Mouse (Mus musculus) A20 (cell line): ENCODE measurements around the gene Gm3336.

Source experiments
- DNase-seq: peaks from one replicate; pipeline ENCODE4 v3.0.0-alpha.2; 2011; ENCODE audit warnings: low read depth, low spot score

Gene Gm3336

DNA sequence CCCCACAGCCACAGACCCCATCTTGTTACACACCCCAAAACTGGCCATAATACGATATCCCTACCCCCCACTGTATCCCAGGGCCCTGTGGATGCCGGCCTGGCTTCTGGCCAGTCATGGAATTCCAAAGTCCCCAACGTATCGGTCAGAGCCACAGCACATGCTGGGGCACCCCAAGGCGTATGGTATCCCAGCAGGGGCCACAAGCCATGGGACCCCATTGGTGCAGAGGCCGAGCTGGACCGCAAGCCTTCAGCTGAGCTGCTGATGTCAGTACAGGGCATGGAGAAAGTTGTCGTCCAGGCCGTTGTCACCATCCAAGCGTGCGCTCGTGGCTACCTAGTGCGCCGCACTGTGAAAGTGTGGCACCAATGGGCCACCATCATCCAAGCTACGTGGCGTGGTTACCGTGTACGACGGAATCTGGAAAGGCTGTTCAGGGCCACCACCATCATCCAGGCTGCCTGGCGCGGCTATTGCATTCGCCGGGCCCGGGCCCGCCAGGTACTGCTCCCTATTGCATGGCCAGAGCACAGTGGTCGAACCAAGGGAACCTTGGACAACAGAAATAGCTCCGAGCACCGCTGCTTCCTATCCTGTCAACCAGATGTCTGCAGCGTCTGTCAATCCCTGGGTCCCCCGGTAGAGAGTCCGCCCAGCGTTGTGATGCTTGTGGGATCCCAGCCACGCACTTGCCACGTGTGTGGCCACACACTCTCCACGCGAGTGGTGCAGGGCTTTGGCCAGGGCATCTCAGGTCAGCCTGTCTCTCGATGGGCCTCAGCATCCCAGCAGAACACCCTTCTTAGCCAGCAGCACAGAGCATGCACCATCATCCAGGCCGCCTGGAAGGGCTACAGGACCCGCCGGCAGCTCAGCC, 1.6 kb upstream of the Gm3336 start:
- DNase-seq, result no peak

DNA sequence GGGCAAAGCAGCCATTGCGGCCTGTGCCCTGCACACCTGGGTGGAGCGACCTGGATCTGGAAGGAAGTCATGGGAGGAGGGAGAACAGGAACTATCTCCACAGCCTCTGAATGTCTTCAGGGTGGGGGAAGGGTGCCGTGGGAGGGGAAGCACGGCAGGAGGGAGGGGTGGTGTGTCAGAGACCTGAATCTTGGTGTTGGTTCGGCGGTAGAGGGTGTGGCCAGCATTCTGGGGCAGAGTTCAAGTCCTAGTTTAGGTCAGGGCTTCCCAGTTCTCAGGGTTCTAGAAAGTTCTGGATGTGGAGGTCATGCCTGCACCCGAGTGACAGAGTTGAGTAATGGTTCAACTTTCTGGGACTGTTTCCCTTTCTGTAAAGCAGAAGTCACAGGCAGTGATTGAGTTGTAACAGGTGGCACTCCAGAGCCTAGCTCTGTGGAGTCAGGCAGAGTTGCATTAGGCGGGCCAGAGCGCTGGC, 1.5 kb downstream of the Gm3336 start:
- peak; percentile 59 for DNase-seq

DNA sequence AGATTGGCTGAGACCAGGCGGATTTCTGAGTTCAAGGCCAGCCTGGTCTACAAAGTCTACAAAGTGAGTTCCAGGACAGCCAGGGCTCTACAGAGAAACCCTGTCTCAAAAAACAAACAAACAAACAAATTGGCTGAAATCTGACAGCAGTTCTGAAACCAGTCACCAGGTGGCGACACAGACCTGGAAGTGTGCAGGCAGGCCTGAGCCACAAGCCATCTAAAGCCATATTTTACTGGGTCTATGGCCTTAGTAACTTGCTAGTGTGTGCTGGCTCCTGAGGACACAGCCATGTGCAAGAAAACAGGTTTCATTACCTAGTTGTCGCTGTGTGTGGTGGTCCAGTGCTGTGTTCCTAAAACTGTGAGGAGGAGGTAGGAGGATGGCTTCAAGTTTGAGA, 2.4 kb downstream of the Gm3336 start:
- peak; percentile 87 for DNase-seq

DNA sequence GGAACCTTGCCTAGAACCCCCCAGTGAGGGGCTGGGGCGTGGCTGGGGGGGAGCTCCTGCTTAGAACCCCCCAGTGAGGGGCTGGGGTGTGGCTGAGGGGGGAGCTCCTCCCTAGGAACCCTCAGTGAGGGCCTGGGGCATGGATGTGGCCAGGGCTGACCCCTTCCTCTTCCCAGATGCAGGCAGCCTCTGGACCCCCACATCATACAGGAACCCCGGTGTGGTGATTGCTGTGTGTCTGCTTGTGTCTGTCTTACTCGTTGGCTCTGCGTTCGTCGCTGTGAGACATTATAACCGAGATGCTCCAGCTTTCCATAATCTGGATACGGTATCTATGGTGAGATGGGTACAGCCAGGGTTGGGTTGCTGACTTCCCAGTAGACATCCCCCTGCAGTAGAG, 3.3 kb downstream of the Gm3336 start:
- DNase-seq, result no peak

DNA sequence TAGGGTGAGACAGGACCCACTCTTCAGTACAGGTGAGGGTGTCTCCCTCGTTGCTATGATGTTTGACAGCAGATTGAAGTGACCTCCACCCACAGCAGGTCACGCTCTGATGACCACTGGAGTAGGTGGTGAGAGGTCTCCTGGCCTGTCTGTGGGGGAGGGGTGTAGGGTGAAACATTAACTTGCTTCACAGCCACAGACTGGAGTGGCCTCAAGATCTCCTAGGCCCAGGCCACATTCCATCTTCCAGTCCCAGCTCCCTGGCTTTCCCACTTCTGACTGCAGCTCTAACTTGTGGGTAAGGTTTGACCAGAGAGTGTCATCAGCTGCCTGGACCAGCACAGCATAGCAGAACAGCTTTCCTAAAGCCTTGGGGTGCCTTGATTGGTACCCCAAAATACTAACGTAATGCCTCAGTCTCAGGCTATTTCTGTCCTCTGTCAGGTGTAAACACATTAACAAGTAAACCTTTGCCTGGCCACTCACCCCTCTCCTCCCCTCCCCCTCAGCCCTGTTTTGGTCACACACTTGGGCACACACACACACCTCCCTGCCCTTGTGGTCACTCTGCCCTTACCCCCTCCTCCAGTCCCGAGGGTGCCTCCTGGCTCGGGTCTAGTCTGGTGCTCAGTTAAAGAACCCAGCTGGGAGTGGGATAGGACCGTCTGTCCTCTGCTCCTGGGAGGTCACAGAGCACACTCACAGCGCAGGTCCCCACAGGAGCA, 5.3 kb downstream of the Gm3336 start, which contains the start of gene Pde4c:
Pde4c (plus strand) TSS at position 235 of the 725 bp plus-strand sequence.
- peak; percentile 71 for DNase-seq

DNA sequence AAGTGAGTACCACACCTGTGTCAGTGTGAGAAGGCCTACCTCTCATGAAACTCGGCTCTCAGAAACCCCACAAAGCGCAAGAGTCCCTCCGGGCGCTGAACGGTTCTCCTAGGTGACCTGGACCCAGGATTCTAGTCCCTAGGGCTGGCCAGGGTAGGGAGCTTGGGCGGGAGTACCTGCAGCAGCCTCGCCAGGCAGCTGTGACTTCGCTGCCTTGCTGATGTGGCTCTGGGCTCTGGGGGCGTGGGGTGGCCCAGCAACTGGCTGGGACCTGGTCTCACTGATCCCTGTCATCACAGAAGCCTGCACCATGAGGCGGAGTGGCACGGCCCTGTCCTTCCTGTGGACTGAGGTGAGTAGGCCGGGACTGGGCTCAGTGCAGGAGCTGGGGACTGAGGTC, 5.9 kb downstream of the Gm3336 start:
- DNase-seq, result peak; percentile 41

DNA sequence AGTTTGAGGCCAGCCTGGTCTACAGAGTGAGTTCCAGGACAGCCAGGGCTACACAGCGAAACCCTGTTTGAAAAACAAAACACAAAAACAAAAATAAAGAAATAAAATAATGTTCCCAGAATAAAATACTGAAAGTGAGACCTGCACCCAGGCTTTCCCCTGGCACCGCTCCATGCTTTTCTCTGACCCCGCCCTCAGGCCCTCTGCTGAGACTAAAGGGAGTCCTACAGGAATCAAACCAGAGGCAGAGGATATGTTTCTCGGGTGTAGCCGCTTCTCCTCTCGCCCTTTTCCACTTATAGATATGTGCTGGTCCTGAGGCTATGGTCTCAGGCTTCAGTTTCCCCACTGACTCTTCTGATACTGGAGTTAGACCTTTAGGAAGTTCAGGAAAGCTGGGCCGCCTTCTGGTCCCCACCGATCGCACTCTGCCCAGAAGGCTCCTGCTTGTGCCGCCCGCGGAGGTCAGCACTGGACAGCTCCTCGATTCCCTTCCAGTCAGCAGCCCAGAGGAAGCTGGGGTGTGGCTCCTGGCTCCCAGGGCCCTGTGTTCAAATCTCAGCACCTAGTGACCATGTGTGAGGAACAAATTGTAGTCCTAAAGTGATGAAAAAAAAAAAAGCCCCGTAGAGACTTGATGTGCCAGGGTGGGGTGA, 7.6 kb downstream of the Gm3336 start:
- no peak for DNase-seq

DNA sequence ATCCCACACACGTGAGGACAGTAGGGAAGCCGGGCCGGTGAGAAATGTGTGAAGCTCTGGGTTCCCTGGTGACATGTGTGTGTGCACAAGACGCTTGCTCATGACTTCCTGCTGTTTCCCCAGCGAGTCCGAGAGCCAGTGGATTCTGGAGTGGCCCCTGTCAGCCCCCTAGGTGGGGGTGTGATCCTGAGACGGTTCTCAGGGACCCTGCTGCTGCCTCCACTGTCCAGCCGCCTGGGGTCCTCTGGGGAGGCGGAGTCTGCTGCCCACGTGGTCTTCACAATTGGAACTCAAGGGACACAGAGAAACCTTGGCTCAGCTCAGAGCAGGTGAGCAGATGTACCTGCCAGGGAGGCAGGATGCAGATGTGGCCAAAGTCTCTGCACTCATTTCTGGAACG, 8.4 kb downstream of the Gm3336 start:
- DNase-seq, result no peak

DNA sequence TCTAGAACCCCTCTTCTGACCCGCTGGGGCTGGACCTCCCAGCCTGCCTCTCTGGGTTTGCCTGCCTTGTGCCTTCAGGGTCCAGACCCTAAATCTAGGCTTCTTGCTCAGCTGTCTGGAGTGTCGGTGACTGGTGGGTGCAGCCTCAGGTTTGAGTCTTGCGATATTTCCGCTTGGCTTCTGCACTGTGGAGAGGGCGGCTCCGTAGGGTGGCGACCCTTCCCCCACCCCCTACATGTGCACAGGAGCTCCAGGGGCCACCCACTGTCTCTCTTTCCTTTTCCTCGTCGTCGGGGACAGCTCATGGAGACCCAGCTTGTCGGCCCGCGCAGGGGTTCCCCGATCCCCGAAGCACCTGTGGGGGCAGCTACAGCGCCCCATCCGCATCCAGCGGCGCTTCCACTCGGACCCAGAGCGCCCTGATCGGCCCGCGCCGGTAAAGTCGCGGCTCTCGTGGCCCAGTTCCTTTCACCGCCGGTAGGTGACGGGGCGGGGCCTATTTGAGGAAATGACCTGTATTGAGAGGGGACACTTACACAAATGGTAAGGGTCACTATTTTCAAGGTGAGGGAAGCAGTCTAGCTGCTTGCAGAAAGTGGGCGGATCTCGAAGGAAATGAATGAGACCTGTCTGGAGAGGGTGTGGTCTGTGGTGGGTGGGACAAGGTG, 11.6 kb downstream of the Gm3336 start:
- DNase-seq, result peak; percentile 92

DNA sequence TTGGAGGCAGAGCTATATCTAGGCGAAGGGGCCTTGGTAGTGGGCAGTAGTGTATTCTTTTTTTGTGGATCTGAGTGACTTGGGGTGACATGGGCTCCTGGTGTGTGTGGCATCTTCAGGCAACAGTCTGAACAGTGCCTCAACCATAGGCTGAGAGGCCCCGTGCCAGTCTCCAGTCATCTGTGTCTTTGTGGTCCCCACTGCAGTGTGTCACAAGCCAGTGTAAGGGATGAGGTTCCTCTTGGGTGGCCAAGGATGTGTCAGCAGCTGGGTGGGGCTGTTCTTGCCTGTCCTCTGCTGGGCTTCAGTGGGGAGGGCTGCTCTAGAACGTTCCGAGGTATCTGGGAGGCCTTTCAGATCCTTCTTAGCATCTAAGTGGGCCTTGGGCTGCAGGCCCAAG, 12.6 kb downstream of the Gm3336 start:
- peak; percentile 86 for DNase-seq

DNA sequence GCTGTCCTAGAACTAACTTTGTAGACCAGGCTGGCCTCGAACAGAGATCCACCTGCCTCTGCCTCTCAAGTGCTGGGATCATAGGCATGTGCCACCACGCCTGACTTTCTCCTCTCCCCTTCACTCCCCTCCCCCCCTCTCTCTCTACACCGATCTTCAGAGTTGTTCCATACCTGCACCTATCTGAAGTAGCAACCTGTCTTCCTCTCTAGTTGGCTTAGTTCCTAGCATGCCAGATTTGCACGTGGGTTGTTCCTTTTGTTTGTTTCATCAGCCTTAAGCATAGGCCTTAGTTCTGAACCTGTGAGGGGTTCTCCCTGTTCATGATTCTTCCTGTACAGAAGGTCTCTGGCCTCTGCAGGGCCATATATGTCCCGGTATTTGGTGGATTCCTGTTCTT, 19.4 kb downstream of the Gm3336 start:
- no peak for DNase-seq

DNA sequence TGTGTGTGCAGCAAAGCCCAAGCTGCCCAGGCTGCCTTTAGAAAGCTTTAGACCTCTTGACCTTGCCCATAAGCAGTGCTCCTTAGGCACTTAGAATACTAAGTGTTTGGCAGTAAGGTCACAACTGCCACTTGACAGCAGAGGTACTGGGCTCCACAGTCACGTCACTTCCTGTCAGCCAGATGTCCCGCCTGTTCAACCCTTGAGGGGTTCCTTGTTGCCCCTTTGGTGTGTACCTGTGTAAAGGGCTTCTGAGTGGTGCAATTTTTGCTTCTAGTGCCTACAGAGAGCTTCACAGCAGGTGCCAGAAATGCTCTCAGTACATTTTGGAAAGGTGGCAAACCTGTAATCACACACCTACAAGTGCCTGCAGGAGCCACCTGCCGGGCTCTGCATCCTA, 19.9 kb downstream of the Gm3336 start:
- DNase-seq, result no peak

DNA sequence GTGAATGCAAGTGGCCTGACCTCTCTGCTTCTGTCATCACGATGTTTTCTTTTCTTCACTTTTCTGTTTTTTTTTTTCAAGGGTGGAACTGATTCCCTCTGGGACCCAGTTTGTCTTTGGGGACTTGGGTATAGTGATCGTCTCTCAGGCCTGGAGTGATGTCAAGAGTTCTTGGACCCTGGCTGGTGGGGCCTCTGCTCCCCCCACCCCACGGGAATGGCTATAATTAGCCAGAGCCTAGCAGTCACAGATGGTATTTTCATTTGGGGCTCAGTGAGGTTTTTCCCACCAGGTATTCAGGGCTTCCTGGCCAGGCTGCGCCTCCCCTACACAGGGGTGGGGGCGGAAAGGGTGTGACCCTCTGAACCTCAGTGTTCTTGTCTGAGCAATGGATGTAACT, 23.3 kb downstream of the Gm3336 start:
- no peak for DNase-seq

DNA sequence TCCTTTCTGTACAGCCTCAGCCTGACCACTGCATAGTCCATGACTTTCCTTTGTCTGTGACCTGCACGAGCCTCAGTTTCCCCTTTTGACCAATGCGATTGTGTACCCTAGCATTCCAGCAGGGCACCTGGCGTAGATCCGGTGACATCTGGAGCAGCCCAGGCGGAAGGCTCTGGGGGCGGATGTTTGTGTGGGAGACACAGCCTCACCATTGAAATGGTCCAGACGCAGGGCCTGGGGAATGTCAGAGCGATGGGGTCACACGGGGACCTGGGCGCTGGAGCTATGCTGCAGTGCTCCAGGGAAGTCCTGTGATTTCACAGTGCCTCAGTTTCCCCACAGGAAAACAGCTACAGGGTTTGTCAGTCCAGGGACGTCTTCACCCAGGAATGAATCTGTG, 23.8 kb downstream of the Gm3336 start:
- DNase-seq, result no peak

DNA sequence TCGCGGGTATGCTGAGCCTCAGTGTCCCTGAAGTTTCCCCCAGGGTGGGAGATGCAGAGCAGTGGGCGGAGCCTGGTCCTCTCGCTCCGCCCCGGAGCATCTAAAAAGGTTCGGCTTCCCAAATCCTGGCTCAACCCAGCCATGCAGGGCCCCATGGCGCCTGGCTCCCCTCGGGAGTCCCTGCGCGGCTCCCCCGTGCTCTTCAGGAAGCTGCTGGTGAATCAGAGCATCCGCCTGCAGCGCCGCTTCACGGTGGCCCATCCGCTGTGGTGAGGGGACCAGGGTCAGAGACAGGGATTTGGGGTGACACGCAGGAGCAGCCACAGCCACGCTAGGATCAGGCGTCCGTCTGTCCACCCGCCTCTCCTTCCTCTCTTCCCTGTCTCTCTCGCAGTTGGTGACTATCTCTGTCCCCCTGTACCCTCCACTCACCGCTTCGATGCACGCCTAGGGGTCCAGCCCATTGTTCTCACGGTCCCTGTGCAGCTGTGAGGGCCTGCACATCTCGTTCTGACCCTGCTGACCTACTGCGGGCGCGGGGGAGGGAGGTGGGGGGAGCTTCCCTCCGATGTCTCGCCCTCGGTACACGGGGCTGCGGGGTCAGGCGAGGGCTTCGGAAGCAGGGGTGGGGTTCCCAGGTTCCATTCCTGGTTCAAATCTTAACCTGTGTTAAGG, 24.8 kb downstream of the Gm3336 start:
- DNase-seq, result no peak

DNA sequence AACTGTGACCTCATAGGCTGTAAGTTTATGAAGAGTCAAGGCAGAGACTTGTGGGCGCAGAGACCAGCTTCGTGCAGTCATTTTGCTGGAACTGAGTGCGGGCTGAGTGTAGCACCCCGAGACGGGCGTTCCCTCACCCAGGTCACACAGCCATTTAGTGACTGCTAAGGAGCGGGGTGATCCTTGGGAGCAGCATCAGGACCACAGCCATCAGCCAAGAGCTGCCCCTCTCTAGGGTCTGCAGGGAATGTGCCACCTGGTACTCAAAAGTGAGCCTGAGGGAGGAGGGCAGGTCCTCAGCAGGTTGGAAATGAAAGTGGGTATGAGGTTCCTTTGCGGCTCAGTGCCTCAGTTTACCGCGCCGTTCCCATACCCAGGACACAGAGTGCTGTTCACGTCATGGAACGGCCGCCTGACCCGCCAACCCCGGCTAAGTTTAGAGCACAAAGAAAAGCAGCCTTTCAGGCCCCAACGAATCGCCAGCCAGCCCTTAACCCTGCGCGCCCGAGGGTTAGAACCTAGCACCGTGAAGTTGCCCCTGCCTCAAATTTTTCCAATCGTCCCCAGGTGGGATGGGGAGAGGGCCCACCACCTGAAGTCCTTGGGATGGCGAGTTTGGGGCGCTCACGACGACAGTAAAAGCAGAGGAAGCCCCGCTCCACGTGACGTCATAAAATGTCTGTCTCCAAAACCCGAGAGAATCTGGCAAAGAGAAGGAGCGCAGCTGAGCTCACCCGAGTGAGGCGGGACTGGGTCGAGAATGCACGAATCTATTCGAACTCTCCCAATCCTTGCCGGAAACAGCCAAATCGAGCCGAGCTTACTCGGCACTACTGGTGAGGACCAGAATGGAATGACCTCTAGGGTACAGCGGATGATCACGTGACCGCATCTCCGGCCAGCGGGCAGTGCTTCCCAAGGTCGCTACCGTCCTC, 25.6 kb downstream of the Gm3336 start:
- DNase-seq, result peak; percentile 56

DNA sequence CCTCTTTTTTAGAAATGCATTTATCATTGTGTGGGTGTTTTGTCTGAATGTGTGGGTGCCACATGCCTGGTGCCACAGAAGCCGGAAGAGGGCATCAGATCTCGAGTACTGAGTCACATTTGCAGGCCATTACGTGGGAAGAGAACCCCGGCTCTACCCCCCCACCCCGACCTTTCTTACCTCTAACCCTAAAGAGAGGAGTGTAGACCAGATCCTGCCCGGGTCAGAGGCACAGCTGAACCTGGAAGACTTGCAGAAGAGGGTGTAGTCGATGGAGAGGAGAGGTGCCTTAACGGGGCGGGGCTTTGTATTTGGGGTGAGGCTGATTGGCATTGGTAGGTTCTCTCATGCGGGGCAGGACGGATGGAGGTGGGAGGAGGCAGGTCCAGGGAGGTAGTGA, 26.5 kb downstream of the Gm3336 start:
- DNase-seq, result peak; percentile 86

DNA sequence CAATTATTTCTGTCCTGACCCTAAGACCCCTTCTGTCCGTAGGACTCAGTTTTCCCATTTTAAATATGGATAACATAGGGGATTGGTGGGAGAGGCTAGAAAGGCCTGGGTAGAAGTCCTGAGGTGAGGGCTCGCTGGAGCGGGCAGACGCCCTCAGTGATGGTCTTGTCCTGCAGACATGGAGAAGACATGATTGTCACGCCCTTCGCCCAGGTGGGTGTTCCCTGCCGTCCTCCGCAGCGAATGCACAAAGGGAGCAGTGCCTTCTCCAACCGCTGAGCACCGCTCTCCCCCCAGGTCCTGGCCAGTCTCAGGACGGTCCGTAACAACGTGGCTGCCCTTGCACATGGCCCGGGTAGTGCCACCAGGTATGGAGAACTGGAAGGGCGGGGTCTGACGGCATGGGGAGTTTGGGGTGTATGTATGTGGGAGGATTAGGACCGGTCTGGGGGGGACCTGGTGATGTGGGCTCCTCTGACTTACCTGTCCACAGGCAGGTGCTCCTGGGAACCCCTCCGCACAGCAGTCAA, 27.4 kb downstream of the Gm3336 start:
- no peak for DNase-seq

DNA sequence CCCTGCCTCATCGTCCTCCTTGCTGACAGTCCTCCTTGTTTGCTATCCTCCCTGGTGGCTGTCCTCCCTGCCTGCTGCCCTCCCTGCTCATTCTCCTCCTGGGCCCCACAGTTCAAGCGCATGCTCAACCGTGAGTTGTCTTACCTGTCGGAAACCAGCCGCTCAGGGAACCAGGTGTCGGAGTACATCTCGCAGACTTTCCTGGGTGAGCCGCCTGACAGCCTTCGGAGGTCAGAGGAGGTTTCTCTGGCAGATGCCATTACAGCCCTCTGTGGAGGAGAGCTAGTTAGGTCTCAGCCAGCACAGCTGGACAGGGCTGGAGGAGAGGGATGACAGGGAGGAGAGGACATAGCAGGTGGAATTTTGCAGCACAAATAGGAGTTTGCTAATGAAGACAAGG, 28.3 kb downstream of the Gm3336 start:
- DNase-seq, result no peak
